Mouse (Mus musculus): ENCODE measurements around the gene Slc1a2.

GRCm38 (mm10) chr2:102827841-102828240 is 169.4 kb downstream of the Slc1a2 start:
- TF ChIP-seq CTCF (IDR thresholded peaks at IDR 0.05; ENCODE audit: borderline replicate concordance, insufficient read depth, low read length) (no peak), POLR2A (IDR thresholded peaks at IDR 0.05; ENCODE audit: low read depth, low read length) (no peak)
